Mouse (Mus musculus): Measurements from ENCODE around the gene Ifnlr1. TPM values are rescaled to one million over a fixed set of nuclear protein-coding genes. Genes with fewer than 3 reads are reported as not detected.
A peak's percentile ranks its signal among the peaks of the same experiment; 100 is the strongest.
"Not testable (repeated sequence)": the region's sequence is repeated elsewhere in the genome, so short reads cannot be mapped to it uniquely, and the experiment has no call there.

Gene Ifnlr1
- 3.8 and 3.9 TPM in 2 replicates for polyA plus RNA-seq (2011; ENCODE audit: insufficient read depth, insufficient read length, low read depth, missing spikeins)

DNA sequence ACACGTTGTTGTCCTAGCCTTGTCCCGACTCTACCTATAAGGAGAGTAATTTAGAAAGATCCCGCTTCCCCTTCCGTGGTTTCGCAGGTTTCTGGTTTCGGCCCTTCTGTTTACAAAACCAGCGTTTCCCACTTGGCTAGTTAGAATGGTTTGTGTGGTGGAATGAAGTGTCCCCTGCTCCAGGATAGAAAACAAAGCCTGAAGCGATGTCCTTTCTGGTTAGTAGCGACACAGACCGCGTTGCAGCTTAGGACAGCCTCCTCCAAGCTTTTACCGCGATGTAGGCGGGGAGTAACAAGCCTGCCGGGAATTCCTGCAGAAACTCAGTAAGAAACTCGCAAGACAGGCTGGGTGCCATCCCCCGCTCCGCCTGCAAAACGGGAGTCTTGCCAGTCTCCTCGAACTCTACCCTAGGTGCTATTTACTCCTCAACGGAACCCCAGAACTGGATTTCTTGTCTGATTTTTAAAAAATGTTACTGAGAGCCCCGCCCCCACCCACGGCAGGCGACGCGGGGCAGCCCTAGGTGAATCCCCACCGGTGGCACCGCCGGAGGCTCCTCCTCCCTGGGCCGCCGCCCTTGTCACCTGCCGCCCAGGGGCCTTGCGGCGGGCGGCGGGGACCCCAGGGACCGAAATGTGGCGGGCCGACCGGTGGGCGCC lies at the start of gene Ifnlr1:
Gene Ifnlr1 (plus strand): TSS at position 382 of the 662 bp plus-strand sequence.
- Histone ChIP-seq H3K27ac (ENCODE audit: insufficient read depth, low read length) (no peak within 1 kb of the TSS), H3K9me3 (replicated peaks; ENCODE audit: control insufficient read depth, insufficient read depth, low read length, poor library complexity, severe bottlenecking) (no peaks in the 10 kb centered on the region), H3K9ac (ENCODE audit: low read depth, poor library complexity, severe bottlenecking) (peak within 1 kb of the TSS; percentile 93), H3K4me1 (ENCODE audit: control insufficient read depth, insufficient read depth, low read length) (peaks cover 3% of the 10 kb centered on the region), H3K36me3 (ENCODE audit: control insufficient read depth, insufficient read depth, low read length, poor library complexity, severe bottlenecking) (no peaks in the 10 kb centered on the region), H3K27me3 (ENCODE audit: control insufficient read depth, insufficient read depth, low read length, poor library complexity, severe bottlenecking) (peaks cover 10% of the 10 kb centered on the region), H3K4me3 (ENCODE audit: low read depth, low read length) (peak within 1 kb of the TSS; percentile 74)
- no peak for TF ChIP-seq CTCF (IDR thresholded peaks at IDR 0.05; ENCODE audit: low read depth, low read length)
- no peak for TF ChIP-seq EP300 (IDR thresholded peaks at IDR 0.05; ENCODE audit: insufficient read depth, low read depth, low read length)
- no peak for TF ChIP-seq POLR2A (IDR thresholded peaks at IDR 0.05; ENCODE audit: insufficient read depth, low read length)

- not testable (repeated sequence) for H3K27ac ChIP-seq (ENCODE audit: insufficient read depth, low read length); H3K36me3 ChIP-seq (ENCODE audit: control insufficient read depth, insufficient read depth, low read length, poor library complexity, severe bottlenecking); H3K4me1 ChIP-seq (ENCODE audit: control insufficient read depth, insufficient read depth, low read length); H3K27me3 ChIP-seq (ENCODE audit: control insufficient read depth, insufficient read depth, low read length, poor library complexity, severe bottlenecking); H3K9me3 ChIP-seq (replicated peaks; ENCODE audit: control insufficient read depth, insufficient read depth, low read length, poor library complexity, severe bottlenecking); H3K4me3 ChIP-seq (ENCODE audit: low read depth, low read length); H3K9ac ChIP-seq (ENCODE audit: low read depth, poor library complexity, severe bottlenecking)
Measured at GRCm38 (mm10) chr4:135641302-135642079, 44.6 kb upstream of the Ifnlr1 start.

GRCm38 (mm10) chr4:135645022-135645637 lies 41.0 kb upstream of the Ifnlr1 start:
- H3K9me3 ChIP-seq (replicated peaks; ENCODE audit: control insufficient read depth, insufficient read depth, low read length, poor library complexity, severe bottlenecking): no peaks in the 10 kb centered on the region
- no peak for TF ChIP-seq CTCF (IDR thresholded peaks at IDR 0.05; ENCODE audit: low read depth, low read length)
- TF ChIP-seq POLR2A (IDR thresholded peaks at IDR 0.05; ENCODE audit: insufficient read depth, low read length): no peak
- no peak for TF ChIP-seq EP300 (IDR thresholded peaks at IDR 0.05; ENCODE audit: insufficient read depth, low read depth, low read length)
- H3K4me1 ChIP-seq (ENCODE audit: control insufficient read depth, insufficient read depth, low read length): peaks cover 4% of the 10 kb centered on the region
- H3K27ac ChIP-seq (ENCODE audit: insufficient read depth, low read length): no peak overlapping the region
- H3K27me3 ChIP-seq (ENCODE audit: control insufficient read depth, insufficient read depth, low read length, poor library complexity, severe bottlenecking): no peaks in the 10 kb centered on the region
- H3K36me3 ChIP-seq (ENCODE audit: control insufficient read depth, insufficient read depth, low read length, poor library complexity, severe bottlenecking): no peaks in the 10 kb centered on the region
- no peak overlapping the region for H3K4me3 ChIP-seq (ENCODE audit: low read depth, low read length)
- H3K9ac ChIP-seq (ENCODE audit: low read depth, poor library complexity, severe bottlenecking): no peak overlapping the region

DNA sequence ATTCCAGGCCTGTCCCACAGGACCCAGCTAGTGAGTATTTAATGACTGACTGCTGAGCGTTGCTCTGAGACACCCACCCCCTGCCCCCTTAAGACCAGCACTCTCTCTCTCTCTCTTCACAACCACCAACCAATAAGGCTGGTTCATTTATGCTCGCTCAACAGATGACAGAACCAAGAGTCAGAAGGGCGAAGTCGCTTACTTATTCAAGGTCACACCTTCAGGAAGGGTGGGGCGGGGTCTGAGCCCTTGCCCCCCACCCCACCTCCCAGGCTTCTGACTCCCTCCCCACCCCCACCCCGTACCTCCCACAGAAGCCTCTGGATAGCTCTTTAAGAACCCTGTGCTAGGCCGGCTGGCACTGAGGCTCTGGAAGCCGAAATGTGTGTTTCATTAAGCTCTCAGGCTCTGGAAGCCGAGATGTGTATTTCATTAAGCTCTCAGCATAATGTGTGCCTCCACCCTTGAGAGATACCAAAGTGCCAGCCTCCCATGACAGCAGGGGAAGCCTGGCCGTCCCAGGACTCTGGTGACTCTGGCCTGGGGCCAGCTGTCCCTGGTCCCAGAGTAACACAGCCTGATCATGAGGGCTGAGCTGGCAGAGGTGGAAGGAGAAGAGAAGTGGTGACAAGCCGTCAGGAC lies 33.0 kb upstream of the Ifnlr1 start:
- H3K9ac ChIP-seq (ENCODE audit: low read depth, poor library complexity, severe bottlenecking): no peak overlapping the region
- TF ChIP-seq CTCF (IDR thresholded peaks at IDR 0.05; ENCODE audit: low read depth, low read length) (no peak), POLR2A (IDR thresholded peaks at IDR 0.05; ENCODE audit: insufficient read depth, low read length) (no peak), EP300 (IDR thresholded peaks at IDR 0.05; ENCODE audit: insufficient read depth, low read depth, low read length) (no peak)
- H3K27me3 ChIP-seq (ENCODE audit: control insufficient read depth, insufficient read depth, low read length, poor library complexity, severe bottlenecking): no peaks in the 10 kb centered on the region
- no peak overlapping the region for H3K4me3 ChIP-seq (ENCODE audit: low read depth, low read length)
- no peak overlapping the region for H3K27ac ChIP-seq (ENCODE audit: insufficient read depth, low read length)
- H3K9me3 ChIP-seq (replicated peaks; ENCODE audit: control insufficient read depth, insufficient read depth, low read length, poor library complexity, severe bottlenecking): no peaks in the 10 kb centered on the region
- H3K36me3 ChIP-seq (ENCODE audit: control insufficient read depth, insufficient read depth, low read length, poor library complexity, severe bottlenecking): no peaks in the 10 kb centered on the region
- peaks cover 3% of the 10 kb centered on the region for H3K4me1 ChIP-seq (ENCODE audit: control insufficient read depth, insufficient read depth, low read length)

DNA sequence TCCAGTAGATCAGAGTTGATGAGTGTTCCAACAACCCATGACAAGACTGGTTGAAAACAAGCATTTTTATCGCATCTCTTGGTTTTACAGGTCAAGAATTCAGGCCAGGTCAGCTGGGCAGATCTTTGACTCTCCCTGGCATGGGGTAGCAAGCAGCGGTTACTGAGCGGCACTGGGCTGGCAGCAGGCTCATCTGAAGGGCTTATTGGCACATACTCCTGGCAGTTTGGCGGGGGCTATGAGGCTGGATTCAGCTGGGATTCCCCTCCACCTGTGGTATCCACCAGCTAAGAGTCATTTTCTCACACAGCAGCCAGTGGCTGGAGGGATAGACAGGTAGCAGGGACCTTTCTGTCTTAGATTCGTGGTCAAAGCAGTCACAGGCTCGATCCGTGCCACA lies 32.1 kb upstream of the Ifnlr1 start:
- H3K9ac ChIP-seq (ENCODE audit: low read depth, poor library complexity, severe bottlenecking): no peak overlapping the region
- H3K9me3 ChIP-seq (replicated peaks; ENCODE audit: control insufficient read depth, insufficient read depth, low read length, poor library complexity, severe bottlenecking): no peaks in the 10 kb centered on the region
- TF ChIP-seq CTCF (IDR thresholded peaks at IDR 0.05; ENCODE audit: low read depth, low read length) (no peak), POLR2A (IDR thresholded peaks at IDR 0.05; ENCODE audit: insufficient read depth, low read length) (no peak), EP300 (IDR thresholded peaks at IDR 0.05; ENCODE audit: insufficient read depth, low read depth, low read length) (no peak)
- H3K4me3 ChIP-seq (ENCODE audit: low read depth, low read length): no peak overlapping the region
- no peaks in the 10 kb centered on the region for H3K36me3 ChIP-seq (ENCODE audit: control insufficient read depth, insufficient read depth, low read length, poor library complexity, severe bottlenecking)
- H3K4me1 ChIP-seq (ENCODE audit: control insufficient read depth, insufficient read depth, low read length): peaks cover 3% of the 10 kb centered on the region
- no peaks in the 10 kb centered on the region for H3K27me3 ChIP-seq (ENCODE audit: control insufficient read depth, insufficient read depth, low read length, poor library complexity, severe bottlenecking)
- no peak overlapping the region for H3K27ac ChIP-seq (ENCODE audit: insufficient read depth, low read length)

All from ES-Bruce4 (cell line).